Mouse (Mus musculus) left cerebral cortex, postnatal 10 days (tissue): Measurements from ENCODE around the gene Mpst. TPM values are rescaled to one million over a fixed set of nuclear protein-coding genes. Genes with fewer than 3 reads are reported as not detected.
A peak's percentile ranks its signal among the peaks of the same experiment; 100 is the strongest.

ENCODE experiments used
- DNase-seq, 2 experiments: peaks; one replicate each; pipeline ENCODE4 v3.0.0; 2021 to 2022; ENCODE audit warnings: low spot score in 2 of 2, mixed read lengths in 1 of 2; ENCODE audit errors: extremely low spot score in 1 of 2
- intact Hi-C: fragments of 180-260 bp; cut with DNase I; formaldehyde crosslinking; loops from one replicate; pipeline ENCODE4 v1.15.1; 2025
- total RNA-seq, 2 experiments: library from RNA; stranded (reverse); gene quantifications; 2 replicates each; pipeline ENCODE4 v1.2.3; 2021

Gene Mpst
- total RNA-seq, 2 experiments from 2014 or later: 56.3 to 56.5 TPM

DNA sequence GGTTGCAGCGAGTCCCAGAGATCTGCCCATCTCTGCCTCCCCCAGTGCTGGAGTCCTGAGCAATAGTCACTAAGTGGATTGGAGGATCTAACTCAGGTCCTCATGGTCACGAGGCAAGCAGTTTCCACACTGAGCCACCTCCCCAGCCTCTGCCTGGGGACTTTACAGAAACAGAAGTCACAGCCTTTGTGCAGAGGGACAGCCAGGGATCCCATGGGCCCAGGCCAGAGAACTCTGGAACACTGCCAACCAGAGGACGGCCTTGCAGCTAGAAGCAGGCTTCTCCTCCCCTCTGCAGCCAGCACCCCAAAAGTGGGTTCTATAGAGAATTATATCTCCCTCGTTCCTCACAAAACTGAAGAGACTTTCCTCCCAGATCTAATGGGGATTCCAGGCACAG lies 4.3 kb upstream of the Mpst start:
- intact Hi-C loops: no loop called here
- DNase-seq: peak; percentile 61 to 80

DNA sequence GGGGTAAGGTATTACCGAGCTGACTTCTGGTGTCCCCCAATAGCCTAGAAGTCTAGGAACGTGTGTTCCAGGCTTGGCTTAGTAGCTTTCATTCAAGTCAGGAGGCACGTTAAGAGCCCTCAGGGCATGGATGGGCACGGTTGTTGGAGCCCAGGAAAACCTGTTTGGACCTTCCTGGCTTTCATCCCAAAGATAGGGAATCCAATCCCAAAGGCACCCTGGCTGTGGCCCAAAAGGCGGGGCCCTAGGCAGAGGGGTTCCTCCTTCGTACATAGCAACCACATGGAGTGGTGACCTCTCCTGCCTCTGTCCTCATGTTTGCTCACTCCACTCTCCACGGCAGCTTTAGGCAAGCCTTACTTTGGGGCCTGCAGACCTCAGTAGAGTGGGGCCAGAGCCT lies 3.8 kb upstream of the Mpst start:
- intact Hi-C loops: no loop called here
- DNase-seq: peak in 1 of 2 experiments; percentile 59

DNA sequence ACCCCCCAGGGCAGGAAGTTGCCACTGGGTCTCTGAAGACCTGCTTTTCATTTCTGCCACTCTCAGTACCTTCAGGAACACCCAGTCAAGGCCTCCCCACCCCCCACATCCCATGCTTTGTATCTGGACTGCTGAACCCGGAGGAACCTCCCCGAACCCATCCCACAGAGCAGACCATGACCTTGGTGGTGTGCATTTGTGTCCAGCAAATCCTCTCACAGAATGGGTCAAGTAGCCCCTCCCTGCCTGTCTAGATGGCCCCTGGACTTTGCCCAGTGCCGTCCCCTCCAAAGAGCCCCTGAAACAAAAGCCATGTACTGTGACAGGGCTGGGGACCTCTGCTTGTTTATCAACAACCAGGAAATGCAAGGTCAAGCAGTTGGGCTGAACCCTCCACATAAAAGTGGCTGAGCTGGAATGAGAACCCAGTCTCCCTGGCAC lies 2.9 kb upstream of the Mpst start:
- no peak for DNase-seq
- intact Hi-C loops: no loop called here

DNA sequence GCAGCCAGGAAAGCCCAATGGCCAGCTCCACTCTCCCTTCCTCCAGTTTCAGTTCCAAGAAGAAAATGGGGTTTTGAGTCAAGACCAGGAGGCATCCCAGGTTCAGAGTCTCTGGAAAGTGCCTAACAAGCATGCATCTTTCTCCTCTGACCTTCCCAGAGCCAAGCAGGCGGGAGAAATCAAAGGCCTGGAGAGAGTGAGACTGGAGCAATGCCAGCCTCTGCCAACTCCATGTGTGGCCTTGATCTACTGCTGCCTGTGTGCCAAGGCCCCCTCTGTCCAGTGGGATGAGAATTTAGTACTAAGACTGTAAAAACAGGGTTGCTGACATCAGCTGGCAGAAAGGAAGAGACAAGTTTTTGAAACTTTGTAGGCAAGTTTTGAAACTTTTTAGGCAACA lies 2.3 kb upstream of the Mpst start:
- peak in 1 of 2 experiments; percentile 59 for DNase-seq
- intact Hi-C loops: no loop called here

DNA sequence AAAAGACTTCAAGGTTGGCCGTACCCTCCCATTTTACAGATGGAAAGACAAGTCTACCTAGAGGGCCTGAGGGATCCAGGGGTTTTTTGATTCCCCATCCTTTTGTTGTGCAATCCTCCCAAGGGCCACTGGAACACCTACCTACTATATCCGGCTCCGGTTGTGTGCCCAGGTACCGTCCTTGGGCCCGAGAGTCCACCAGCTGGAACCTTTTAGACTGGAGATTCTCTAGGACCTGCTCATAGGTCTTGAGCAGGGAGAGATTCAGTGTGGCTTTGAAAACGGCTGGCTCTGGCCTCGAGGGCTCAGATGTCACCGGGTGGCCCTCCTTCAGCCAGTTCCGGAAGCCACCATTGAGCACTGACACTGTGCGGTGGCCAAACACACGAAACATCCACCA lies 1.1 kb upstream of the Mpst start:
- no peak for DNase-seq
- intact Hi-C loops: loop anchor here (5.0 kb wide), 1 partner anchor 33 kb away; no protein-coding TSS in a partner anchor

DNA sequence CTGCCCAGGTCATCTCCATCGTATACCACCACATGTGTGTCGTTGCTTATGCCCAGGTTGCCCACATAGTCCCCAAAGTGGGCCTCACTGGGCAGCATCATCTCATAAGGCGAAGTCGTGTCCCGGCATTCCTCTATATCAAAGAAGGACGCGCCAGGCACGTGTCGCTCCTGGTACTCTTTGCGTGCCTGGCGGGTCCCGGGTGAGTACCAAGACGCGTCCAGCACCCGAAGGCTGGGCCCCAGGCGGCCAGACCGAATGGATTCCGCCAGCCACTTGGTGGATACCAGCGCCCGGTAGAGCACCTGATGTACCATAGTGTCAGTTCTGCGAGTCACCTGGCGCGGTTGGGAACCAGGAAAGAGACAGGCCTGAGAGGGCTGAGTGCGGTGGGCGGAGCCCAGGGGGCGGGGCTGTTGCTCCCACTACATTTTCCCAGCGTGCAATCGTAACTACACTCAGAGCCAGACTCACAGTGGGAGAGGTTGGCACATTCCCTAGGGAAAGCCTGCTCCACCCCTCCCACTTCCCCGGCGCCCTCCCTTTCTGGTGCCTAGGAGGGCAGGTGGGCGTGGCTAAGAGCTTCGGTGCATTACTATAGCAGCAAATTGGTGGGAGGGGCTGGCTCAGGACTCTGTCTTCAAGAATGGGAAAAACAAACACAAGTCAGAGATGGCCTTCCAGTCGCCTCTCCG lies 552 bp upstream of the Mpst start, which contains the start of gene Tst:
Gene Tst, minus strand, starts transcription at position 391 of the 695 bp plus-strand sequence.
- intact Hi-C loops: loop anchor here (5.0 kb wide), 1 partner anchor 33 kb away; no protein-coding TSS in a partner anchor

DNA sequence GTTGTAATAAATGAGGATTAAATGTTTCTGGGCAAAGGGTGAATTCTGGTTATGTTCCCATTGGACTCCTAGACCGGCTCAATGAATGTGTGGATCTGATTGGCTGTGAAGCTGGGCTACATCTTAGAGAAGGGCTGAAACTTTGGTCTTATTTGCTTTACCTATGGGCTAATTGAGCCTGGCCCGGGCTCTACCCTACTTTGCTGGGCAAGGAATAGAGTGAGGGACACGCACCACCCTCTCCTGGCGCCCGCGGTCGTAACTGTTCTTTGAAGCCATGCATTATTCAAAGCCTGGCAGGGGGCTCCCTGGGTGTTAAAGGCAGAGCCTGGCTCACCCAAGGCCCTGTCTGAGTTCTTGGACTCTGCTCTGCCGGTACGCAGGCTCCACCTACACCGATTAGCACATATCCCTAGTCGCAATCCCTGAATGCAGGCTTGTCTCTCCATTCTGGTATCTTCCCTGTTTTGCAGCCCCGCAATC lies 3.4 kb downstream of the Mpst start:
- intact Hi-C loops: loop anchor here (5.0 kb wide), 1 partner anchor 37 kb away; no protein-coding TSS in a partner anchor

More for the DNA sequence above, 552 bp upstream of the Mpst start, which contains the start of gene Tst:
- DNase-seq: peak; percentile 88 to 93

DNA sequence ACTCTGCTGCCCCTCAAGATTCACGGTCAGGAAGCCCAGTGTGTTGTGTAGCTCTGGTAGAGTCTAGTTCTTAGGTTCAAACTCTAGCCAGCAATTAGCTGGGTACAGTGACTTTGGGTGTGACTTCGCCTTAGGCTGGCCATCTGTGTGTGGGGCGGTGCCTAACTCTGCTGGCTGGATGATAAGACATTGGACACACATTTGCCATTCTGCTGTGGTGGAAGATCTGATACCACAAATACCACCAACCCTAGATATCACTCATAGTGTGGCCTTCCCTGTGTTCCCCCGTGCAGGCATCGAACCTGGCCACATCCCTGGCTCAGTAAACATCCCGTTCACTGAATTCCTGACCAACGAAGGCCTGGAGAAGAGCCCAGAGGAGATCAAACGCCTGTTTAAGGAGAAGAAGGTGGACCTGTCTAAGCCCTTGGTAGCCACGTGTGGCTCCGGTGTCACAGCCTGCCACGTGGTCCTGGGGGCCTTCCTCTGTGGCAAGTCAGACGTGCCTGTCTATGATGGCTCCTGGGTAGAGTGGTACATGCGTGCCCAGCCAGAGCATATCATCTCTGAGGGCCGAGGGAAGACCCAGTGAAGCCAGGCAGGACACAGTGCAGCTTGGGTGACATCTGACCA lies 7.0 kb downstream of the Mpst start:
- intact Hi-C loops: no loop called here
- DNase-seq: no peak

More for the DNA sequence above, 3.4 kb downstream of the Mpst start:
- no peak for DNase-seq

DNA sequence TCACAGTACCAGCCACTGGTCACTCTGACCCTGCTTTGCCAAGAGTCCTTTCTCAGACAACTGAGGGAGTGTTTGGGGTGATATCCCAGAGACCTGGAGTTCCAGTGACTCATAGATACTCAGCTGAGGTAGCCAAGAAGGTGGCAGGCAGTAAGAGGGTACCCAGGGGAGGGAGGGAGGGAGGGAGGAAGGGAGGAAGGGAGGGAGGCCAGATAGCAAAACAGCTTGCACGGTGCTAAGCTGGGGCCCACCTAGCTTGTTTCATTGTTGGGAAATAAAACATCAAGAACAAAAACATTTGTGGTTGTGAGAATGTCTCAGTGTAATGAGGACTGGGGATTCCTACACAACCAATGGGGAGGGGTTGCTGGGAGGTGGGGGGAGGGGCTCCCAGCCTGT lies 7.5 kb downstream of the Mpst start:
- DNase-seq: no peak
- intact Hi-C loops: no loop called here

DNA sequence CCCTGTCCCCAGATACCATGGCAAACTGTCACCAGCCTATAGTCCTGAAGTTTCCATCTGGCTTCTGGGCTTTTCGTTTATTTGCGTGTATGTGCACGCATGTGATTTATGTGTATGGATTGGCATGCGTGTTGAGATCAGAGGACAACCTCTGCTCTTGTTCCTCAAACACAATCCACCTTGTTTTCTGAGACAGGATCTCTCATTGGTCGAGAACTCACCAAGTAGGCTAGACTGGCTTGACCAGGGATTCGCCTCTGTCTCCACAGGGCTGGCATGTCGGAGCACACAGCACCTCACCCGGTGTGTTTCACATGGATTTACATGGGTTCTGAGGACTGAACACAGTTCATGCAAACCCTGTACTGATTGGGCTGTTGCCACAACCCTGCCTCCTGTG lies 7.9 kb downstream of the Mpst start:
- DNase-seq: no peak

DNA sequence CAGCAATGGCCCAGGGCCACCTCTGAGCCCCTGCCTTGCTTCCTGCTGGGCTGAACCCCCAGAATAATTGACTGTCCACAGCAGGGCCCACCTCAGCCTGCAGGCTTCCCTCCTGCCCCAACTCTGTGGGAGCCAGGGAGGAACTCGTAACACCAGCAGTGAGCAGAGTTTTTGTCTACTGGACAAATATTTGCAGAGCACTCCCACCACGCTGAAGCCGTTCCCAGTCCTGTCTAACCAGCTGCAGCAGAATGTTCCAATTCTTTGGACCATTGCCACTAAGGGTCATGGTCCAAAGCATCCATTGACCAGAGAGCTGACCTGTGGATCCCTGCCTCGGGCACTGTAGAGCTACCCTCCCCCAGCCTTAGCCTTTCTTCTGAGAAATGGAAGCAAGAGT lies 10.7 kb downstream of the Mpst start:
- intact Hi-C loops: no loop called here
- peak in 1 of 2 experiments; percentile 57 for DNase-seq

More for the DNA sequence above, 7.9 kb downstream of the Mpst start:
- intact Hi-C loops: no loop called here

DNA sequence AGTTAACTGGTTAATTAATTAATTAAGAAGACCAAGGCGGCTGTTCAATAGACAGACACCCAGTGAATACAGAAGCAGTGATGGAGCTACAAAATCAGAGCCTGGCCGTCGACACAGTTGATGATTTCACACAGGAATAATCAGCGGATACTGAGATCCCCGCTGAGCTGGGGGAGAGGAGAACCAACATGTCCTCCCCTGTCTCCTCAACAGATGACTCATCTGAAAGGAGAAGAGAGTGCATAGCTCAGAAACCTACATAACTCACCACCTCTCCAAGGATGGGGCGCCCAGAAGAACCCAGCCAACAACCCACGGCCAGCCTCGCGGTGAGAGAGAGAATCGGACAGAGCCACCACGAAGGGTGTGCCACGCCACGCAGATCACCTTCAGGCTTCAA lies 14.2 kb downstream of the Mpst start:
- intact Hi-C loops: loop anchor here (5.0 to 10.0 kb wide), 2 partner anchors 163 to 436 kb away; no protein-coding TSS in a partner anchor

DNA sequence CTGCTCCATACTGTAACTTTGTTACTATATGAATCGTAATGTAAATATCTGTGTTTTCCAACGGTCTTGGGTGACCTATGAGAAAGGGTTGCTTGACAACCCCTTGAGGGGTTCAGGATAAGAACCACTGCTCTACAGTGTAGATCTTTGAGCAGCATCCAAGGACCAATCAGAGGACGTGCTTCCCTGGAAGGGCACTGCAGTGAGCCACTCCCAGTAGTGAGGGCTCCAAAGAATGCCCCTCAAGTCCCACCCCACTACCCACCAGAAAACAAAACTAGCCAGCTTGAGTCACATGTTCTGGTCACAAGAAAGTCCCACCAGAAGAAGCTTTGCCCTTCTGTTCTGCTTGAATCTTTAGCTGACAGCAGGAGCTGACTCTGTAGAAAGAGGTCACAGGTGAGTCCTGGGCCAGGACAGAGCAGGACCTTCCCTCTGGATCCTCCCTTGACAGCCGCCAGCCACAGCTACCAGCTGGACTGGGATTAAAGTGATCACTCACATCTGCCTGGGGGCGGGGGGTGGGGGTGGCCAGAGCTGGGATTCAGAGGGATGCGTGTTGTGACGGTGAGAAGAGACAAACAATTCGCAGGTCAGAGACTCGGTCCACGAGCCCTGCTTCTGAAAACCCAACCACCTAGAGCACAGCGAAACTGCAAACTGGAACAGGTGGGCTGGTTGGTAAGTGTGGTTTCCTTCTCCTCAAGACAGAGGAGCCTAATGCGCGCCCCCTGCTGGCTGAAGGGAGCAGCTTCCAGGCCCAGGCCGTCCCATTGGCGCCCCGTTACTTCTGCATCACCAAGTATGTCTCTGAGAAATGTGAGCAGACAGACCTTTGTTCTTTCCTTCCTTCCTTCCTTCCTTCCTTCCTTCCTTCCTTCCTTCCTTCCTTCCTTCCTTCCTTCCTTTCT lies 16.1 kb downstream of the Mpst start:
- intact Hi-C loops: loop anchor here (2.0 to 10.0 kb wide), 3 partner anchors 66 to 438 kb away; no protein-coding TSS in a partner anchor
- peak; percentile 70 to 88 for DNase-seq

More for the DNA sequence above, 14.2 kb downstream of the Mpst start:
- DNase-seq: no peak

DNA sequence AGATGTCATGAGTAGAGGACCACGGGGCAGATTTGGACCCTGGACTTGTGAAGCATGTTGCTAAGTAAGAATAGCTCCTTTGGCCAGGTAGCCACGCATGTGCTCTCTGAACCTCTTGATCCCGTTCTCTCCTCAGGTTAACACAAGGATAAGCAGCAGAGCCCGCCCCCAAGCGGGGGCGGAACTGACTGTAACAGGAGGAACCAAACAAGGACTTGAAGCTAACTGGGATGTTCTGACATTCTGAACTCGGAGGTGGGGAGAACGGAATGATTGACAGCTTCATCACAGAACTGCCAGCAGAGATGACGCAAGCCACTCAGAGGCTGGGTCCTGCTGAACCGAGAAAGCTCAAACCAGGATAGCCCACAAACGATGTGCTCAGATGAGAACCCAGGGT lies 18.3 kb downstream of the Mpst start:
- peak in 1 of 2 experiments; percentile 27 for DNase-seq
- intact Hi-C loops: loop anchor here (5.0 to 10.0 kb wide), 2 partner anchors 167 to 440 kb away; no protein-coding TSS in a partner anchor

DNA sequence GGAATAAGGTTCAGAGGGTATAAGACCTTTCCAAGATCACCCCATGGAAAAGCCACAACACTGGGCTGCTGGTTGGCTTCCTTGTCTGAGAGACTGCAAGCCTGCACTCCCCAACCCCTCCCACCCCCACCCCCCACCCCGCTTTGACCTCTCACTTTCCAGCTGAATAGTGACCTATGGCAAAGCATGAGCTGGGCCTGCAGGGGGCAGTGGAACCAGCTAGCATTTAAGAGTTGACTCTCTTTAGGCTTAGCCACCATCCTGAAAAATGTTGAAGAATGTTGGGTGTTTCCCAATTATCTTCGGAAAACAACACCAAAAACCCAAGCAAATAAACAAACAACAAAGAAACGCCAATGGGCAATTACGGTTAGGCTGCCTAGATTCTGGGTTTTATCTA lies 19.0 kb downstream of the Mpst start:
- intact Hi-C loops: loop anchor here (10.0 kb wide), 1 partner anchor 440 kb away; no protein-coding TSS in a partner anchor
- DNase-seq: peak in 1 of 2 experiments; percentile 24

DNA sequence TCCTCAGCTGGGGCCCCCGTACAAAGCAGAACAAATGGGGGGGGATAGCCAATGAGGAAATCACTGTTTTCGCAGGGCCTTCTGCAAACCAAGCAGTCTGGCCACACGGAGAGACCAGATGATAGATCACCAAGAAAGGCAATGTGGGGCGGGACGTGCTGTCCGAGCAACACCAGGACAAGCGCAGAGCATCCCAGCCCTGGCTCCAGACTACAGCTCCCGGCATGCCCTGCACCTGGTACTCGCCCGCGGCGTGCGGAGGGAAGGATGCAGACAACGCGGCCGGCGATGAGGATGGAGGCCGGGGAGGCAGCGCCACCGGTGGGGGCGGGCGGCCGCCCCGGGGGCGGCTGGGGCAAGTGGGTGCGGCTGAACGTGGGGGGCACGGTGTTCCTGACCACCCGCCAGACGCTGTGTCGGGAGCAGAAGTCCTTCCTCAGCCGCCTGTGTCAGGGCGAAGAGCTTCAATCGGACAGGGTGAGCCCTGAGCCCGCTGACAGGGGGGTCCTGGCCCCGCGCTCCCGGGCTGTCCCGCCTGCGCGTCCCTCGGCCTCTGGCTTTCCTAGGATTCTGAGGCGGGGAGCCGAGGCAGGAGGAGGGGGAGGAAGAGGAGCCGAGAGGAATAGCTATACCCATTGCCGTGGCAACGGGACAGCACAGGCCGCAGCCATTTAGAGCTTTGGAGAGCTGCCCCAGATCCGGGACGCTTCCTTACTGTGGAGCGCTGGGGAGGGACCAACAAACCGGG lies 22.3 kb downstream of the Mpst start, which contains the start of gene Kctd17:
Gene Kctd17, plus strand, starts transcription at position 174 of the 748 bp plus-strand sequence.
- DNase-seq: peak; percentile 63 to 90
- intact Hi-C loops: loop anchor here (10.0 kb wide), 1 partner anchor 444 kb away; no protein-coding TSS in a partner anchor

DNA sequence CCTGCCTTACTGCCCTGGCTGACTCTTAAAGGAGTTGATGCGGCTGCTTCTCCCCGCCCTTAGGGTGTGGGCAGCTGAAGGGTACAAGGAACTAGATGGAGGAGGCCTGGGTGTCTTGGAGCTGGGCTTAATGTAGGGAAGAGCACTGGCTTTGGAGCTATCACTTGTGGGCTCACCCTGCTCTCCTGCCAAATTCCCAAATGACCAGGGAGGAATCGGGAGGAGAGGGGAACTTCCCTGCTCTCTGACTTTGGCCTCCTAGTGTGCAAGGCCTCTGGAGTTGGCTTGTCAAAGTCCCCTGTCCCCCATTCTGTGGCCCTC lies 22.9 kb downstream of the Mpst start:
- intact Hi-C loops: loop anchor here (10.0 kb wide), 1 partner anchor 444 kb away; no protein-coding TSS in a partner anchor

More for the DNA sequence above, 22.9 kb downstream of the Mpst start:
- DNase-seq: no peak
